Mouse (Mus musculus): ENCODE measurements around the gene Iqcb1.
"Not testable (repeated sequence)": the region's sequence is repeated elsewhere in the genome, so short reads cannot be mapped to it uniquely, and the experiment has no call there.

The Iqcb1 gene

GRCm38 (mm10) chr16:36828054-36828786 lies at the start of gene Iqcb1:
Iqcb1 (plus strand) TSS chr16:36828385.
- in situ Hi-C loops (cut with MboI; ENCODE audit: low sequenced_read_pairs): no loop called here

GRCm38 (mm10) chr16:36784146-36784545 lies 44.0 kb upstream of the Iqcb1 start:
- in situ Hi-C loops (cut with MboI; ENCODE audit: low sequenced_read_pairs): no loop called here

- in situ Hi-C loops (cut with MboI; ENCODE audit: low sequenced_read_pairs): no loop called here
Observed at GRCm38 (mm10) chr16:36784594-36785313, 43.4 kb upstream of the Iqcb1 start, which contains the start of gene Slc15a2. Slc15a2 (minus strand) TSS chr16:36784962.

GRCm38 (mm10) chr16:36786466-36786865 lies 41.7 kb upstream of the Iqcb1 start:
- in situ Hi-C loops (cut with MboI; ENCODE audit: low sequenced_read_pairs): no loop called here

GRCm38 (mm10) chr16:36790166-36790565 lies 38.0 kb upstream of the Iqcb1 start:
- in situ Hi-C loops (cut with MboI; ENCODE audit: low sequenced_read_pairs): no loop called here

GRCm38 (mm10) chr16:36794976-36795375 lies 33.2 kb upstream of the Iqcb1 start:
- in situ Hi-C loops (cut with MboI; ENCODE audit: low sequenced_read_pairs): no loop called here

- in situ Hi-C loops (cut with MboI; ENCODE audit: low sequenced_read_pairs): no loop called here
Observed at GRCm38 (mm10) chr16:36798334-36798733, 29.9 kb upstream of the Iqcb1 start.

- in situ Hi-C loops (cut with MboI; ENCODE audit: low sequenced_read_pairs): loop anchor here (25.0 kb wide), 1 partner anchor 340 kb away; the partner anchor contains the start of gene Stfa3
Observed at GRCm38 (mm10) chr16:36802361-36802760, 25.8 kb upstream of the Iqcb1 start.

GRCm38 (mm10) chr16:36808616-36809015 lies 19.6 kb upstream of the Iqcb1 start:
- in situ Hi-C loops (cut with MboI; ENCODE audit: low sequenced_read_pairs): loop anchor here (25.0 kb wide), 1 partner anchor 346 kb away; the partner anchor contains the start of gene Stfa3

- in situ Hi-C loops (cut with MboI; ENCODE audit: low sequenced_read_pairs): loop anchor here (5.0 to 25.0 kb wide), 2 partner anchors 86 to 351 kb away; partner anchors contain the start of gene Stfa3
Observed at GRCm38 (mm10) chr16:36813680-36814079, 14.5 kb upstream of the Iqcb1 start.

- in situ Hi-C loops (cut with MboI; ENCODE audit: low sequenced_read_pairs): loop anchor here (25.0 kb wide), 1 partner anchor 355 kb away; the partner anchor contains the start of gene Stfa3
Observed at GRCm38 (mm10) chr16:36816916-36817315, 11.3 kb upstream of the Iqcb1 start.

GRCm38 (mm10) chr16:36817321-36817926 lies 10.8 kb upstream of the Iqcb1 start:
- in situ Hi-C loops (cut with MboI; ENCODE audit: low sequenced_read_pairs): loop anchor here (25.0 kb wide), 1 partner anchor 355 kb away; the partner anchor contains the start of gene Stfa3

- in situ Hi-C loops (cut with MboI; ENCODE audit: low sequenced_read_pairs): loop anchor here (25.0 kb wide), 1 partner anchor 358 kb away; the partner anchor contains the start of gene Stfa3
Observed at GRCm38 (mm10) chr16:36820016-36820415, 8.2 kb upstream of the Iqcb1 start.

- in situ Hi-C loops (cut with MboI; ENCODE audit: low sequenced_read_pairs): loop anchor here (25.0 kb wide), 1 partner anchor 358 kb away; the partner anchor contains the start of gene Stfa3
Observed at GRCm38 (mm10) chr16:36820747-36821146, 7.4 kb upstream of the Iqcb1 start.

- in situ Hi-C loops (cut with MboI; ENCODE audit: low sequenced_read_pairs): loop anchor here (25.0 kb wide), 1 partner anchor 359 kb away; the partner anchor contains the start of gene Stfa3
Observed at GRCm38 (mm10) chr16:36821474-36821873, 6.7 kb upstream of the Iqcb1 start.

GRCm38 (mm10) chr16:36827611-36828053 lies 553 bp upstream of the Iqcb1 start:
- in situ Hi-C loops (cut with MboI; ENCODE audit: low sequenced_read_pairs): no loop called here

- in situ Hi-C loops (cut with MboI; ENCODE audit: low sequenced_read_pairs): no loop called here
Observed at GRCm38 (mm10) chr16:36828820-36829219, 635 bp downstream of the Iqcb1 start.

- in situ Hi-C loops (cut with MboI; ENCODE audit: low sequenced_read_pairs): not testable (repeated sequence)
Observed at GRCm38 (mm10) chr16:36846894-36847293, 18.7 kb downstream of the Iqcb1 start.

- in situ Hi-C loops (cut with MboI; ENCODE audit: low sequenced_read_pairs): no loop called here
Observed at GRCm38 (mm10) chr16:36851202-36851601, 23.0 kb downstream of the Iqcb1 start.

- in situ Hi-C loops (cut with MboI; ENCODE audit: low sequenced_read_pairs): no loop called here
Observed at GRCm38 (mm10) chr16:36863585-36863984, 35.4 kb downstream of the Iqcb1 start.

- in situ Hi-C loops (cut with MboI; ENCODE audit: low sequenced_read_pairs): no loop called here
Observed at GRCm38 (mm10) chr16:36869442-36869841, 41.3 kb downstream of the Iqcb1 start.
